Comparison of ENCODE assay signal across 22 mouse cellular contexts in genomic region chr1:189560576-189560975, GRCm38 (mm10).
DNase-seq lines count a peak whose midpoint lies in the region; ATAC-seq and TF ChIP-seq lines count a peak whose summit lies in the region.
"Had no signal": no experiment of that assay in that cellular context is flagged by ENCODE, and none has a peak within 500 bp of the region (broad histone marks: within the 10 kb centered on the region; RNA-seq: fewer than 3 reads in every experiment).

No protein-coding gene starts in this region.

- H3K36me3 ChIP-seq in heart, embryonic 16.5 days (ENCODE audit: control insufficient read depth, insufficient read depth), result no peaks in the 10 kb centered on the region
- H3K36me3 ChIP-seq in lung, embryonic 15.5 days, result no peaks in the 10 kb centered on the region
- H3K36me3 ChIP-seq in limb, embryonic 14.5 days (ENCODE audit: control insufficient read depth, insufficient read depth, low read length), result no peaks in the 10 kb centered on the region
- no peaks in the 10 kb centered on the region for H3K36me3 ChIP-seq in midbrain, embryonic 11.5 days (ENCODE audit: control insufficient read depth, insufficient read depth, low read length)
- H3K36me3 ChIP-seq: embryonic facial prominence, embryonic 15.5 days; hindbrain, embryonic 15.5 days; midbrain, embryonic 15.5 days; neural tube, embryonic 12.5 days had no signal

- H3K27me3 ChIP-seq in heart, embryonic 16.5 days (ENCODE audit: control insufficient read depth, insufficient read depth, low read length), result no peaks in the 10 kb centered on the region
- H3K27me3 ChIP-seq in lung, embryonic 15.5 days, result no peaks in the 10 kb centered on the region
- H3K27me3 ChIP-seq in limb, embryonic 14.5 days (ENCODE audit: control insufficient read depth, insufficient read depth, low read length), result no peaks in the 10 kb centered on the region
- H3K27me3 ChIP-seq in midbrain, embryonic 11.5 days (ENCODE audit: control insufficient read depth, insufficient read depth, low read length), result no peaks in the 10 kb centered on the region
- H3K27me3 ChIP-seq: embryonic facial prominence, embryonic 15.5 days; hindbrain, embryonic 15.5 days; midbrain, embryonic 15.5 days; neural tube, embryonic 12.5 days had no signal

- no peak for DNase-seq in heart, adult 9 months (ENCODE audit: low spot score in 2 of 2)
- DNase-seq in lung, postnatal 25 days (ENCODE audit: low spot score), result no peak
- peak; percentile 17 for DNase-seq in limb, embryonic 14.5 days (ENCODE audit: low spot score)
- DNase-seq in liver, result no peak
- no peak for DNase-seq in midbrain, embryonic 11.5 days (ENCODE audit: low spot score, missing footprints)
- DNase-seq: adrenal gland, adult 8-10 months; cerebellum, adult 18-20 months; cerebellum, postnatal 14 days; gastrocnemius, adult 2 months; kidney, adult 11 months; kidney, postnatal 10 days; lung, postnatal 36 days; thymus, postnatal 14 days had no signal

- no peaks in the 10 kb centered on the region for H3K4me1 ChIP-seq in heart, embryonic 16.5 days (ENCODE audit: control insufficient read depth, insufficient read depth, low read length)
- H3K4me1 ChIP-seq in lung, embryonic 15.5 days, result peaks cover 10% of the 10 kb centered on the region; the same call in 1 of the 2 replicates
- H3K4me1 ChIP-seq in limb, embryonic 14.5 days (ENCODE audit: control insufficient read depth, insufficient read depth, low read length), result peaks cover 3% of the 10 kb centered on the region; the same call in 1 of the 2 replicates
- no peaks in the 10 kb centered on the region for H3K4me1 ChIP-seq in midbrain, embryonic 11.5 days (ENCODE audit: control insufficient read depth, insufficient read depth, low read length)
- H3K4me1 ChIP-seq: embryonic facial prominence, embryonic 15.5 days; hindbrain, embryonic 15.5 days; midbrain, embryonic 15.5 days; neural tube, embryonic 12.5 days had no signal

- no peak for TF ChIP-seq POLR2A in limb, embryonic 14.5 days (IDR thresholded peaks at IDR 0.05; ENCODE audit: borderline replicate concordance, extremely low read depth, insufficient read depth, insufficient read length)

- peaks cover 1% of the 10 kb centered on the region; the same call in 1 of the 2 replicates for H3K9me3 ChIP-seq in heart, embryonic 16.5 days (replicated peaks; ENCODE audit: control insufficient read depth, low read length)
- no peaks in the 10 kb centered on the region for H3K9me3 ChIP-seq in lung, embryonic 15.5 days
- peaks cover 2% of the 10 kb centered on the region; the same call in 1 of the 2 replicates for H3K9me3 ChIP-seq in limb, embryonic 14.5 days (ENCODE audit: control insufficient read depth, low read length)
- no peaks in the 10 kb centered on the region for H3K9me3 ChIP-seq in midbrain, embryonic 11.5 days (ENCODE audit: control insufficient read depth, low read length)
- H3K9me3 ChIP-seq: embryonic facial prominence, embryonic 15.5 days; hindbrain, embryonic 15.5 days; midbrain, embryonic 15.5 days had no signal

- ATAC-seq in heart, embryonic 16.5 days (replicated peaks; ENCODE audit: extremely low read depth, insufficient read depth, low FRiP score), result no peak
- no peak for ATAC-seq in lung, embryonic 15.5 days (ENCODE audit: borderline replicate concordance, extremely low read depth, low FRiP score, low TSS enrichment)
- ATAC-seq in limb, embryonic 14.5 days (ENCODE audit: low FRiP score, low read depth), result peak; percentile 65
- ATAC-seq in midbrain, embryonic 11.5 days (ENCODE audit: low FRiP score), result no peak
- ATAC-seq: activated CD4-positive, CD25-positive, alpha-beta regulatory T cell, adult 4 months; forebrain, embryonic 14.5 days; midbrain, embryonic 15.5 days had no signal

- WGBS in heart, embryonic 16.5 days, result 28% methylated on average over 10 of the region's 10 CpGs
- 26% methylated on average over 10 of the region's 10 CpGs for WGBS in lung, embryonic 15.5 days
- 27% methylated on average over 10 of the region's 10 CpGs for WGBS in limb, embryonic 14.5 days
- WGBS in midbrain, embryonic 11.5 days, result 52% methylated on average over 10 of the region's 10 CpGs

- no peak overlapping the region for H3K27ac ChIP-seq in heart, embryonic 16.5 days (ENCODE audit: low read length)
- H3K27ac ChIP-seq in lung, embryonic 15.5 days, result no peak overlapping the region
- H3K27ac ChIP-seq in limb, embryonic 14.5 days (replicated peaks; ENCODE audit: low read depth, low read length), result no peak overlapping the region
- H3K27ac ChIP-seq in midbrain, embryonic 11.5 days (ENCODE audit: low read depth, low read length), result no peak overlapping the region
- H3K27ac ChIP-seq: embryonic facial prominence, embryonic 15.5 days; gastrocnemius, adult 2 months; hindbrain, embryonic 15.5 days; midbrain, embryonic 15.5 days; neural tube, embryonic 12.5 days had no signal

- peak overlapping the region; percentile 23; the same call in 1 of the 2 replicates for H3K4me2 ChIP-seq in heart, embryonic 16.5 days (ENCODE audit: low read depth, low read length)
- H3K4me2 ChIP-seq in lung, embryonic 15.5 days, result peak overlapping the region; percentile 20; the same call in 1 of the 2 replicates
- no peak overlapping the region; the same call in 1 of the 2 replicates for H3K4me2 ChIP-seq in limb, embryonic 14.5 days (replicated peaks; ENCODE audit: low read depth, low read length, severe bottlenecking)
- H3K4me2 ChIP-seq in midbrain, embryonic 11.5 days, result no peak overlapping the region
- H3K4me2 ChIP-seq: embryonic facial prominence, embryonic 15.5 days; heart, embryonic 11.5 days; hindbrain, embryonic 15.5 days; midbrain, embryonic 15.5 days; neural tube, embryonic 12.5 days had no signal

- no peak overlapping the region for H3K9ac ChIP-seq in heart, embryonic 16.5 days (ENCODE audit: low read length)
- no peak overlapping the region for H3K9ac ChIP-seq in lung, embryonic 15.5 days
- no peak overlapping the region for H3K9ac ChIP-seq in limb, embryonic 14.5 days (ENCODE audit: low read depth, low read length, severe bottlenecking)
- H3K9ac ChIP-seq in midbrain, embryonic 11.5 days (ENCODE audit: low read length), result no peak overlapping the region
- H3K9ac ChIP-seq: embryonic facial prominence, embryonic 15.5 days; hindbrain, embryonic 15.5 days; midbrain, embryonic 15.5 days; neural tube, embryonic 12.5 days had no signal

- H3K4me3 ChIP-seq in heart, embryonic 16.5 days (ENCODE audit: low read length), result no peak overlapping the region
- no peak overlapping the region for H3K4me3 ChIP-seq in lung, embryonic 15.5 days
- H3K4me3 ChIP-seq in limb, embryonic 14.5 days (replicated peaks; ENCODE audit: low read length), result no peak overlapping the region
- no peak overlapping the region for H3K4me3 ChIP-seq in midbrain, embryonic 11.5 days (ENCODE audit: low read depth, low read length)
- H3K4me3 ChIP-seq: embryonic facial prominence, embryonic 15.5 days; gastrocnemius, adult 2 months; hindbrain, embryonic 15.5 days; midbrain, embryonic 15.5 days; neural tube, embryonic 12.5 days had no signal

Comparison
In these comparisons a context has a peak if more than half of its experiments do, and no peak if none do; other contexts are left out.
1. H3K4me2 ChIP-seq: peak in heart, embryonic 16.5 days (single experiment) and lung, embryonic 15.5 days (single experiment); none in limb, embryonic 14.5 days (single experiment) and midbrain, embryonic 11.5 days (single experiment).